Comparison of ENCODE assay signal across 19 mouse cellular contexts in genomic region chr3:63726667-63727342, GRCm38 (mm10).
DNase-seq lines count a peak whose midpoint lies in the region; ATAC-seq lines count a peak whose summit lies in the region.
"Had no signal": no experiment of that assay in that cellular context is flagged by ENCODE, and none has a peak within 500 bp of the region (broad histone marks: within the 10 kb centered on the region; RNA-seq: fewer than 3 reads in every experiment).

No protein-coding gene starts in this region.

- no peaks in the 10 kb centered on the region; the same call in 1 of the 2 replicates for H3K4me1 ChIP-seq in hindbrain, embryonic 10.5 days (replicated peaks)
- no peaks in the 10 kb centered on the region for H3K4me1 ChIP-seq in hindbrain, embryonic 11.5 days (replicated peaks; ENCODE audit: control insufficient read depth, insufficient read depth, low read length)
- H3K4me1 ChIP-seq in hindbrain, embryonic 16.5 days (ENCODE audit: control insufficient read depth, insufficient read depth, low read depth, low read length): no peaks in the 10 kb centered on the region
- H3K4me1 ChIP-seq in midbrain, embryonic 15.5 days: peaks cover 14% of the 10 kb centered on the region
- H3K4me1 ChIP-seq in heart, embryonic 12.5 days (replicated peaks): no peaks in the 10 kb centered on the region
- H3K4me1 ChIP-seq: embryonic facial prominence, embryonic 10.5 days; limb, embryonic 10.5 days had no signal

- H3K27ac ChIP-seq in hindbrain, embryonic 10.5 days: 0 out of 2 replicates have a peak overlapping the region, but pooled peaks have one; percentile 6
- no peak overlapping the region for H3K27ac ChIP-seq in hindbrain, embryonic 11.5 days (ENCODE audit: low read depth, low read length)
- peak overlapping the region; percentile 18; the same call in 1 of the 2 replicates for H3K27ac ChIP-seq in hindbrain, embryonic 16.5 days (ENCODE audit: low read depth, low read length)
- peak overlapping the region; percentile 69 for H3K27ac ChIP-seq in midbrain, embryonic 15.5 days
- no peak overlapping the region for H3K27ac ChIP-seq in heart, embryonic 12.5 days (ENCODE audit: poor library complexity, severe bottlenecking)
- H3K27ac ChIP-seq: embryonic facial prominence, embryonic 10.5 days; gastrocnemius, adult 2 months; left cerebral cortex, adult 2 months; limb, embryonic 10.5 days had no signal

- H3K9ac ChIP-seq in hindbrain, embryonic 11.5 days (ENCODE audit: low read depth, low read length): no peak overlapping the region
- no peak overlapping the region for H3K9ac ChIP-seq in hindbrain, embryonic 16.5 days (ENCODE audit: low read depth, low read length)
- H3K9ac ChIP-seq in midbrain, embryonic 15.5 days: no peak overlapping the region
- H3K9ac ChIP-seq in heart, embryonic 12.5 days: no peak overlapping the region
- H3K9ac ChIP-seq: liver, postnatal 0 days had no signal

- ATAC-seq in hindbrain, embryonic 11.5 days (ENCODE audit: low FRiP score): no peak
- no peak for ATAC-seq in hindbrain, embryonic 16.5 days
- peak; percentile 74 for ATAC-seq in midbrain, embryonic 15.5 days (replicated peaks)
- ATAC-seq in heart, embryonic 12.5 days (ENCODE audit: insufficient number of reproducible peaks, low FRiP score): no peak
- ATAC-seq: liver, postnatal 0 days had no signal

- H3K36me3 ChIP-seq in hindbrain, embryonic 10.5 days: peaks cover 50% of the 10 kb centered on the region
- H3K36me3 ChIP-seq in hindbrain, embryonic 11.5 days (ENCODE audit: control insufficient read depth, insufficient read depth, low read length): no peaks in the 10 kb centered on the region
- no peaks in the 10 kb centered on the region for H3K36me3 ChIP-seq in hindbrain, embryonic 16.5 days (ENCODE audit: control insufficient read depth, insufficient read depth, low read length)
- no peaks in the 10 kb centered on the region for H3K36me3 ChIP-seq in midbrain, embryonic 15.5 days (replicated peaks)
- H3K36me3 ChIP-seq in heart, embryonic 12.5 days: no peaks in the 10 kb centered on the region
- H3K36me3 ChIP-seq: embryonic facial prominence, embryonic 10.5 days; limb, embryonic 10.5 days had no signal

- no peak overlapping the region for H3K4me3 ChIP-seq in hindbrain, embryonic 10.5 days
- no peak overlapping the region for H3K4me3 ChIP-seq in hindbrain, embryonic 11.5 days (ENCODE audit: low read depth, low read length)
- H3K4me3 ChIP-seq in hindbrain, embryonic 16.5 days (ENCODE audit: low read length): no peak overlapping the region
- no peak overlapping the region for H3K4me3 ChIP-seq in midbrain, embryonic 15.5 days
- H3K4me3 ChIP-seq in heart, embryonic 12.5 days: no peak overlapping the region
- H3K4me3 ChIP-seq: embryonic facial prominence, embryonic 10.5 days; gastrocnemius, adult 2 months; left cerebral cortex, adult 2 months; limb, embryonic 10.5 days had no signal

- H3K9me3 ChIP-seq in hindbrain, embryonic 10.5 days: no peaks in the 10 kb centered on the region
- no peaks in the 10 kb centered on the region for H3K9me3 ChIP-seq in hindbrain, embryonic 11.5 days (ENCODE audit: control insufficient read depth, low read length)
- H3K9me3 ChIP-seq in hindbrain, embryonic 16.5 days (ENCODE audit: control insufficient read depth, low read length): no peaks in the 10 kb centered on the region
- no peaks in the 10 kb centered on the region for H3K9me3 ChIP-seq in midbrain, embryonic 15.5 days
- H3K9me3 ChIP-seq in heart, embryonic 12.5 days (replicated peaks): no peaks in the 10 kb centered on the region
- H3K9me3 ChIP-seq: embryonic facial prominence, embryonic 10.5 days; limb, embryonic 10.5 days had no signal

- H3K4me2 ChIP-seq in hindbrain, embryonic 11.5 days (replicated peaks; ENCODE audit: low read depth, low read length): no peak overlapping the region
- H3K4me2 ChIP-seq in hindbrain, embryonic 16.5 days (ENCODE audit: low read length): no peak overlapping the region
- no peak overlapping the region for H3K4me2 ChIP-seq in midbrain, embryonic 15.5 days
- no peak overlapping the region for H3K4me2 ChIP-seq in heart, embryonic 12.5 days
- H3K4me2 ChIP-seq: heart, embryonic 11.5 days had no signal

- no peak for DNase-seq in hindbrain, embryonic 10.5 days (ENCODE audit: low spot score)
- no peak for DNase-seq in hindbrain, embryonic 11.5 days (ENCODE audit: low spot score)
- DNase-seq in cerebellum, postnatal 10 days: no peak
- no peak for DNase-seq in kidney, adult 18-20 months
- DNase-seq: cerebellum, adult 8-10 months; gastrocnemius, adult 2 months; kidney, postnatal 36 days; layer of hippocampus, adult 9-11 months; liver, postnatal 0 days; lung, postnatal 10 days; thymus, postnatal 36 days had no signal

- whole genome bisulfite sequencing in hindbrain, embryonic 10.5 days: 79% methylated on average over 4 of the region's 4 CpGs
- 78% methylated on average over 4 of the region's 4 CpGs for WGBS in hindbrain, embryonic 11.5 days
- 72% methylated on average over 4 of the region's 4 CpGs for WGBS in hindbrain, embryonic 16.5 days
- 47% methylated on average over 4 of the region's 4 CpGs for WGBS in midbrain, embryonic 15.5 days
- whole genome bisulfite sequencing in heart, embryonic 12.5 days: 65% methylated on average over 4 of the region's 4 CpGs

- no peaks in the 10 kb centered on the region for H3K27me3 ChIP-seq in hindbrain, embryonic 10.5 days (ENCODE audit: insufficient read depth, poor library complexity, severe bottlenecking)
- no peaks in the 10 kb centered on the region for H3K27me3 ChIP-seq in hindbrain, embryonic 11.5 days (ENCODE audit: control insufficient read depth, insufficient read depth, low read length)
- H3K27me3 ChIP-seq in hindbrain, embryonic 16.5 days (replicated peaks; ENCODE audit: control insufficient read depth, insufficient read depth, low read length): no peaks in the 10 kb centered on the region
- no peaks in the 10 kb centered on the region for H3K27me3 ChIP-seq in midbrain, embryonic 15.5 days (replicated peaks)
- H3K27me3 ChIP-seq in heart, embryonic 12.5 days (replicated peaks): no peaks in the 10 kb centered on the region
- H3K27me3 ChIP-seq: CH12.LX had no signal

Comparison
In these comparisons a context has a peak if more than half of its experiments do, and no peak if none do; other contexts are left out.
1. H3K27ac ChIP-seq: peak in hindbrain, embryonic 10.5 days (single experiment), hindbrain, embryonic 16.5 days (single experiment) and midbrain, embryonic 15.5 days (single experiment); none in hindbrain, embryonic 11.5 days (single experiment) and heart, embryonic 12.5 days (single experiment).